Mouse (Mus musculus): Measurements from ENCODE around the gene Serpina11. TPM values are rescaled to one million over a fixed set of nuclear protein-coding genes. Genes with fewer than 3 reads are reported as not detected.
"Not testable (repeated sequence)": the region's sequence is repeated elsewhere in the genome, so short reads cannot be mapped to it uniquely, and the experiment has no call there.

Serpina11 gene
- total RNA-seq, 4 experiments from 2014 or later = not detected

- DNase-seq (ENCODE audit: low spot score in 2 of 2) = no peak
Observed at GRCm38 (mm10) chr12:103971080-103971479, 18.7 kb downstream of the Serpina11 start.

GRCm38 (mm10) chr12:103969577-103970116, 20.1 kb downstream of the Serpina11 start:
- DNase-seq (ENCODE audit: low spot score in 2 of 2) = no peak

GRCm38 (mm10) chr12:103966761-103967160, 23.0 kb downstream of the Serpina11 start:
- DNase-seq (ENCODE audit: low spot score in 2 of 2) = no peak

GRCm38 (mm10) chr12:103963288-103963687, 26.5 kb downstream of the Serpina11 start:
- no peak for DNase-seq (ENCODE audit: low spot score in 2 of 2)

- DNase-seq (ENCODE audit: low spot score in 2 of 2) = no peak
Observed at GRCm38 (mm10) chr12:103962860-103963259, 26.9 kb downstream of the Serpina11 start.

- no peak for DNase-seq (ENCODE audit: low spot score in 2 of 2)
Observed at GRCm38 (mm10) chr12:103962337-103962736, 27.4 kb downstream of the Serpina11 start.

- no peak for DNase-seq (ENCODE audit: low spot score in 2 of 2)
Observed at GRCm38 (mm10) chr12:103961716-103962115, 28.0 kb downstream of the Serpina11 start.

GRCm38 (mm10) chr12:103958798-103959197, 31.0 kb downstream of the Serpina11 start, which contains the start of gene Serpina1e:
Gene Serpina1e (minus strand): TSS chr12:103958975.
- no peak for DNase-seq (ENCODE audit: low spot score in 2 of 2)

GRCm38 (mm10) chr12:103956555-103956954, 33.2 kb downstream of the Serpina11 start:
- DNase-seq (ENCODE audit: low spot score in 2 of 2) = not testable (repeated sequence)

GRCm38 (mm10) chr12:103952972-103953371, 36.8 kb downstream of the Serpina11 start:
- DNase-seq (ENCODE audit: low spot score in 2 of 2) = not testable (repeated sequence)

- DNase-seq (ENCODE audit: low spot score in 2 of 2) = no peak
Observed at GRCm38 (mm10) chr12:103946243-103946642, 43.5 kb downstream of the Serpina11 start.

Other genes with a start within 250 kb of the Serpina11 start
- gene Serpina1d, start 216.4 kb downstream of the Serpina11 start, total RNA-seq (2022) = 1 to 10 TPM in 1 of 4 experiments, not detected in 3; 1.2 TPM
- 1 to 10 TPM in 1 of 4 experiments, not detected in 3; 1.8 TPM for gene Serpina1b, start 159.6 kb downstream of the Serpina11 start, total RNA-seq (2022)
- under 1 TPM in 2 of 4 experiments, not detected in 2; 0.34 to 0.43 TPM for gene Serpina1a, start 126.4 kb downstream of the Serpina11 start, total RNA-seq (2022)
- 1 to 10 TPM in 1 of 4 experiments, not detected in 3; 1.2 TPM for gene Serpina1c, start 85.1 kb downstream of the Serpina11 start, total RNA-seq (2022)
- gene Serpina1e, start 31.0 kb downstream of the Serpina11 start, total RNA-seq (2022) = under 1 TPM in 1 of 4 experiments, not detected in 3; 0.51 TPM
- not detected for gene Serpina9, start 23.8 kb upstream of the Serpina11 start, total RNA-seq (2022)
- under 1 TPM in 1 of 4 experiments, not detected in 3; 0.07 TPM for gene Serpina12, start 54.5 kb upstream of the Serpina11 start, total RNA-seq (2022)
- not detected for gene Serpina5, start 111.2 kb upstream of the Serpina11 start, total RNA-seq (2022)
- not detected for gene Serpina3a, start 122.8 kb upstream of the Serpina11 start, total RNA-seq (2022)
- gene Serpina3b, start 138.0 kb upstream of the Serpina11 start, total RNA-seq (2022) = not detected
- 1 to 10 TPM in 3 of 4 experiments, under 1 TPM in 1; 0.39 to 3.2 (median 1.7) TPM for gene Serpina3c, start 163.9 kb upstream of the Serpina11 start, total RNA-seq (2022)
- not detected for gene Serpina3f, start 224.6 kb upstream of the Serpina11 start, total RNA-seq (2022)
- gene Serpina3g, start 246.3 kb upstream of the Serpina11 start, total RNA-seq (2022) = not detected

Data from gastrocnemius, adult 8-10 months (tissue).